Mouse (Mus musculus): ENCODE data around the gene Grap.
"Not testable (repeated sequence)": the region's sequence is repeated elsewhere in the genome, so short reads cannot be mapped to it uniquely, and the experiment has no call there.

The Grap gene

GRCm38 (mm10) chr11:61652686-61653447, at the start of gene Grap:
Grap (plus strand) TSS chr11:61653265.
- in situ Hi-C loops (cut with MboI, MseI): no loop called here

GRCm38 (mm10) chr11:61608072-61608471, 45.0 kb upstream of the Grap start:
- in situ Hi-C loops (cut with MboI, MseI): no loop called here

- in situ Hi-C loops (cut with MboI, MseI): no loop called here
These were observed 41.9 kb upstream of the Grap start for GRCm38 (mm10) chr11:61611197-61611596.

GRCm38 (mm10) chr11:61612116-61612635, 40.9 kb upstream of the Grap start:
- in situ Hi-C loops (cut with MboI, MseI): no loop called here

- in situ Hi-C loops (cut with MboI, MseI): no loop called here
These were observed 38.7 kb upstream of the Grap start for GRCm38 (mm10) chr11:61614401-61614800.

- in situ Hi-C loops (cut with MboI, MseI): no loop called here
These were observed 37.2 kb upstream of the Grap start for GRCm38 (mm10) chr11:61615686-61616522.

GRCm38 (mm10) chr11:61616523-61617292, 36.4 kb upstream of the Grap start:
- in situ Hi-C loops (cut with MboI, MseI): no loop called here

GRCm38 (mm10) chr11:61617293-61617975, 35.6 kb upstream of the Grap start:
- in situ Hi-C loops (cut with MboI, MseI): no loop called here

GRCm38 (mm10) chr11:61618131-61618530, 34.9 kb upstream of the Grap start:
- in situ Hi-C loops (cut with MboI, MseI): no loop called here

- in situ Hi-C loops (cut with MboI, MseI): no loop called here
These were observed 34.5 kb upstream of the Grap start for GRCm38 (mm10) chr11:61618571-61618970.

GRCm38 (mm10) chr11:61619356-61619755, 33.7 kb upstream of the Grap start:
- in situ Hi-C loops (cut with MboI, MseI): no loop called here

- in situ Hi-C loops (cut with MboI, MseI): no loop called here
These were observed 33.2 kb upstream of the Grap start for GRCm38 (mm10) chr11:61619791-61620241.

- in situ Hi-C loops (cut with MboI, MseI): no loop called here
These were observed 32.8 kb upstream of the Grap start for GRCm38 (mm10) chr11:61620254-61620670.

- in situ Hi-C loops (cut with MboI, MseI): no loop called here
These were observed 32.3 kb upstream of the Grap start for GRCm38 (mm10) chr11:61620762-61621161.

GRCm38 (mm10) chr11:61625136-61625535, 27.9 kb upstream of the Grap start:
- in situ Hi-C loops (cut with MboI, MseI): loop anchor here (5.0 kb wide), 2 partner anchors 37 to 92 kb away; no protein-coding TSS in a partner anchor

GRCm38 (mm10) chr11:61626509-61626908, 26.6 kb upstream of the Grap start:
- in situ Hi-C loops (cut with MboI, MseI): loop anchor here (5.0 kb wide), 2 partner anchors 36 to 91 kb away; no protein-coding TSS in a partner anchor

- in situ Hi-C loops (cut with MboI, MseI): loop anchor here (5.0 kb wide), 2 partner anchors 33 to 88 kb away; no protein-coding TSS in a partner anchor
These were observed 23.4 kb upstream of the Grap start for GRCm38 (mm10) chr11:61629621-61630020.

GRCm38 (mm10) chr11:61636309-61636708, 16.8 kb upstream of the Grap start:
- in situ Hi-C loops (cut with MboI, MseI): not testable (repeated sequence)

- in situ Hi-C loops (cut with MboI, MseI): no loop called here
These were observed 15.7 kb upstream of the Grap start for GRCm38 (mm10) chr11:61637413-61637812.

- in situ Hi-C loops (cut with MboI, MseI): no loop called here
These were observed 15.2 kb upstream of the Grap start for GRCm38 (mm10) chr11:61637856-61638255.
